Mouse (Mus musculus) myocyte (in vitro differentiated cells): ENCODE measurements around the gene Itpk1. TPM values are rescaled to one million over a fixed set of nuclear protein-coding genes. Genes with fewer than 3 reads are reported as not detected.

ENCODE experiments used
- H3K27me3 ChIP-seq: one replicate; pipeline ENCODE4 v1.6.1; 2011; ENCODE audit not compliant: control insufficient read depth, insufficient read depth, insufficient read length
- H3K36me3 ChIP-seq: one replicate; pipeline ENCODE4 v1.6.1; 2011; ENCODE audit not compliant: control insufficient read depth, insufficient read depth
- H3K4me2 ChIP-seq: one replicate; pipeline ENCODE4 v1.6.1; 2011; ENCODE audit warnings: low read depth, control low read depth
- H3K4me3 ChIP-seq: one replicate; pipeline ENCODE4 v1.5.1; 2011; ENCODE audit warnings: mild to moderate bottlenecking, control low read depth, moderate library complexity
- H3K79me2 ChIP-seq: one replicate; pipeline ENCODE4 v1.6.1; 2011; ENCODE audit not compliant: control insufficient read depth, insufficient read depth
- H3ac ChIP-seq: one replicate; pipeline ENCODE4 v1.6.1; 2011; ENCODE audit not compliant: control insufficient read depth, insufficient read length
- CEBPB ChIP-seq: IDR thresholded peaks from 2 replicates; pipeline ENCODE4 v1.6.1; 2011; ENCODE audit warnings: mild to moderate bottlenecking, moderate library complexity; ENCODE audit not compliant: poor library complexity, insufficient read depth, severe bottlenecking
- E2F4 ChIP-seq: IDR thresholded peaks from one replicate; pipeline ENCODE4 v1.6.1; 2011; ENCODE audit warnings: mild to moderate bottlenecking, control low read depth, moderate library complexity; ENCODE audit not compliant: insufficient read depth
- MAX ChIP-seq: IDR thresholded peaks from one replicate; pipeline ENCODE4 v1.6.1; 2011; ENCODE audit warnings: low read depth, mild to moderate bottlenecking, control low read depth
- MYOD1 ChIP-seq, 3 experiments: IDR thresholded peaks; one replicate each; pipeline ENCODE4 v1.6.1; 2011; ENCODE audit warnings: control low read depth in 2 of 3, low read depth in 2 of 3, mild to moderate bottlenecking in 2 of 3, moderate library complexity in 1 of 3; ENCODE audit not compliant: insufficient read length in 2 of 3, control insufficient read depth in 1 of 3
- MYOG ChIP-seq, 3 experiments: IDR thresholded peaks; one replicate each; pipeline ENCODE4 v1.6.1; 2011; ENCODE audit warnings: control low read depth in 2 of 3, low read depth in 2 of 3, mild to moderate bottlenecking in 2 of 3; ENCODE audit not compliant: insufficient read length in 2 of 3, control insufficient read depth in 1 of 3, insufficient read depth in 1 of 3
- POLR2A ChIP-seq: IDR thresholded peaks from one replicate; pipeline ENCODE4 v1.6.1; 2011; ENCODE audit warnings: low read depth, mild to moderate bottlenecking, control low read depth, moderate library complexity; ENCODE audit not compliant: insufficient read length
- POLR2AphosphoS2 ChIP-seq: IDR thresholded peaks from one replicate; pipeline ENCODE4 v1.6.1; 2011; ENCODE audit warnings: low read depth, control low read depth; ENCODE audit not compliant: insufficient read length
- REST ChIP-seq: IDR thresholded peaks from one replicate; pipeline ENCODE4 v1.6.1; 2011; ENCODE audit warnings: mild to moderate bottlenecking, control low read depth, moderate library complexity; ENCODE audit not compliant: insufficient read depth, insufficient read length
- SRF ChIP-seq: IDR thresholded peaks from one replicate; pipeline ENCODE4 v1.6.1; 2011; ENCODE audit warnings: low read depth; ENCODE audit not compliant: control insufficient read depth, insufficient read length
- TCF12 ChIP-seq: IDR thresholded peaks from one replicate; pipeline ENCODE4 v1.6.1; 2011; ENCODE audit warnings: mild to moderate bottlenecking, control low read depth; ENCODE audit not compliant: poor library complexity, insufficient read depth, severe bottlenecking
- TCF3 ChIP-seq: IDR thresholded peaks from one replicate; pipeline ENCODE4 v1.6.1; 2011; ENCODE audit warnings: low read depth, control low read depth; ENCODE audit not compliant: insufficient read length
- USF1 ChIP-seq: IDR thresholded peaks from one replicate; pipeline ENCODE4 v1.6.1; 2011; ENCODE audit warnings: low read depth, mild to moderate bottlenecking, control low read depth, moderate library complexity
- polyA plus RNA-seq: library from polyadenylated mRNA; unstranded; fragments of >200 nt; fragmentation: generic; extraction: Trizol; gene quantifications from one replicate; pipeline ENCODE4 v1.2.1, GENCODE M21; 2012; ENCODE audit warnings: missing spikeins

Gene Itpk1
- polyA plus RNA-seq, 1 experiment, result 4.9 TPM

GRCm38 (mm10) chr12:102570111-102570510 lies 134.6 kb downstream of the Itpk1 start:
- Histone ChIP-seq H3K36me3 (no peaks in the 10 kb centered on the region), H3K4me2 (no peak overlapping the region), H3K4me3 (no peak overlapping the region), H3ac (no peak overlapping the region), H3K79me2 (no peaks in the 10 kb centered on the region), H3K27me3 (no peaks in the 10 kb centered on the region)
- TF ChIP-seq USF1 (no peak), REST (no peak), MYOD1 (IDR thresholded peaks at IDR 0.05; ENCODE audit: control insufficient read depth in 1 of 3, insufficient read length in 2 of 3, low read depth in 2 of 3) (no peak), TCF12 (no peak), E2F4 (no peak), MAX (no peak), MYOG (IDR thresholded peaks at IDR 0.05; ENCODE audit: control insufficient read depth in 1 of 3, insufficient read depth in 1 of 3, insufficient read length in 2 of 3, low read depth in 2 of 3) (no peak), TCF3 (no peak), POLR2AphosphoS2 (no peak), POLR2A (no peak), SRF (no peak), CEBPB (no peak)

- Histone ChIP-seq H3K4me3 (no peak overlapping the region), H3K79me2 (no peaks in the 10 kb centered on the region), H3K27me3 (no peaks in the 10 kb centered on the region), H3K36me3 (no peaks in the 10 kb centered on the region), H3ac (no peak overlapping the region), H3K4me2 (no peak overlapping the region)
- no peak for TF ChIP-seq POLR2A
- no peak for TF ChIP-seq MAX
- no peak for TF ChIP-seq E2F4
- no peak for TF ChIP-seq TCF12
- no peak for TF ChIP-seq CEBPB
- TF ChIP-seq REST, result no peak
- TF ChIP-seq MYOG (IDR thresholded peaks at IDR 0.05; ENCODE audit: control insufficient read depth in 1 of 3, insufficient read depth in 1 of 3, insufficient read length in 2 of 3, low read depth in 2 of 3), result no peak
- TF ChIP-seq SRF, result no peak
- no peak for TF ChIP-seq USF1
- no peak for TF ChIP-seq POLR2AphosphoS2
- TF ChIP-seq TCF3, result no peak
- TF ChIP-seq MYOD1 (IDR thresholded peaks at IDR 0.05; ENCODE audit: control insufficient read depth in 1 of 3, insufficient read length in 2 of 3, low read depth in 2 of 3), result no peak
Observed at GRCm38 (mm10) chr12:102568219-102568618, 136.5 kb downstream of the Itpk1 start.

- Histone ChIP-seq H3K4me3 (no peak overlapping the region), H3K36me3 (no peaks in the 10 kb centered on the region), H3K4me2 (no peak overlapping the region), H3K79me2 (no peaks in the 10 kb centered on the region), H3ac (no peak overlapping the region), H3K27me3 (peaks cover 7% of the 10 kb centered on the region)
- TF ChIP-seq MYOD1 (IDR thresholded peaks at IDR 0.05; ENCODE audit: control insufficient read depth in 1 of 3, insufficient read length in 2 of 3, low read depth in 2 of 3), result peak in 1 of 3 experiments; percentile 37
- no peak for TF ChIP-seq CEBPB
- peak in 1 of 3 experiments; percentile 31 for TF ChIP-seq MYOG (IDR thresholded peaks at IDR 0.05; ENCODE audit: control insufficient read depth in 1 of 3, insufficient read depth in 1 of 3, insufficient read length in 2 of 3, low read depth in 2 of 3)
Observed at GRCm38 (mm10) chr12:102566951-102567350, 137.8 kb downstream of the Itpk1 start.

GRCm38 (mm10) chr12:102565086-102565485 lies 139.6 kb downstream of the Itpk1 start:
- Histone ChIP-seq H3K4me2 (no peak overlapping the region), H3K27me3 (peaks cover 19% of the 10 kb centered on the region), H3K36me3 (no peaks in the 10 kb centered on the region), H3K79me2 (no peaks in the 10 kb centered on the region), H3K4me3 (no peak overlapping the region), H3ac (no peak overlapping the region)
- TF ChIP-seq POLR2A (no peak), MYOG (IDR thresholded peaks at IDR 0.05; ENCODE audit: control insufficient read depth in 1 of 3, insufficient read depth in 1 of 3, insufficient read length in 2 of 3, low read depth in 2 of 3) (no peak), CEBPB (no peak), USF1 (no peak), REST (no peak), MAX (no peak), TCF3 (no peak), E2F4 (no peak), TCF12 (no peak), MYOD1 (IDR thresholded peaks at IDR 0.05; ENCODE audit: control insufficient read depth in 1 of 3, insufficient read length in 2 of 3, low read depth in 2 of 3) (no peak), SRF (no peak)

GRCm38 (mm10) chr12:102557372-102557771 lies 147.4 kb downstream of the Itpk1 start:
- peaks cover 49% of the 10 kb centered on the region for H3K27me3 ChIP-seq
- no peaks in the 10 kb centered on the region for H3K79me2 ChIP-seq
- H3K4me2 ChIP-seq, result no peak overlapping the region
- H3ac ChIP-seq, result no peak overlapping the region
- H3K36me3 ChIP-seq, result no peaks in the 10 kb centered on the region
- H3K4me3 ChIP-seq, result no peak overlapping the region
- TF ChIP-seq REST (no peak), CEBPB (no peak), E2F4 (no peak), POLR2AphosphoS2 (no peak), MYOG (IDR thresholded peaks at IDR 0.05; ENCODE audit: control insufficient read depth in 1 of 3, insufficient read depth in 1 of 3, insufficient read length in 2 of 3, low read depth in 2 of 3) (no peak), POLR2A (no peak), SRF (no peak), USF1 (no peak), MYOD1 (IDR thresholded peaks at IDR 0.05; ENCODE audit: control insufficient read depth in 1 of 3, insufficient read length in 2 of 3, low read depth in 2 of 3) (no peak), TCF12 (no peak), MAX (no peak), TCF3 (no peak)
